Mouse (Mus musculus): ENCODE results near the gene Nutm2. TPM values are rescaled to one million over a fixed set of nuclear protein-coding genes. Genes with fewer than 3 reads are reported as not detected.

Gene Nutm2
- not detected in 2 replicates for polyA plus RNA-seq (2021; fragmentation: Nextera tagmentation)
- long read RNA-seq, experiment 1, result 0 reads
- long read RNA-seq, experiment 2, result 0 reads

GRCm38 (mm10) chr13:50467007-50467406, at the start of gene Nutm2:
Nutm2 (plus strand) TSS chr13:50467307.

GRCm38 (mm10) chr13:50417389-50418183, 49.5 kb upstream of the Nutm2 start, which contains the start of gene Fbxw17:
Fbxw17 (plus strand) TSS chr13:50417864.

GRCm38 (mm10) chr13:50443812-50444211, 23.3 kb upstream of the Nutm2 start, which contains the start of gene Gm47429:
Gm47429 (minus strand) TSS chr13:50443912.

Other genes with a start within 250 kb of the Nutm2 start
- not detected in 2 replicates for gene Gm906, start 217.0 kb upstream of the Nutm2 start, polyA plus RNA-seq (2021; fragmentation: Nextera tagmentation)
- 7.4 and 11.8 TPM in 2 replicates for gene Fbxw17, start 49.4 kb upstream of the Nutm2 start, polyA plus RNA-seq (2021; fragmentation: Nextera tagmentation)
- not detected in 2 replicates for gene Gm47429, start 23.4 kb upstream of the Nutm2 start, polyA plus RNA-seq (2021; fragmentation: Nextera tagmentation)
- gene Gm904, start 175.9 kb downstream of the Nutm2 start, polyA plus RNA-seq (2021; fragmentation: Nextera tagmentation), result not detected in 2 replicates
- not detected in 2 replicates for gene Gm8765, start 231.0 kb downstream of the Nutm2 start, polyA plus RNA-seq (2021; fragmentation: Nextera tagmentation)

Measured in left cerebral cortex, adult 6 months (tissue).